Mouse (Mus musculus): ENCODE results near the gene Skil.

DNA sequence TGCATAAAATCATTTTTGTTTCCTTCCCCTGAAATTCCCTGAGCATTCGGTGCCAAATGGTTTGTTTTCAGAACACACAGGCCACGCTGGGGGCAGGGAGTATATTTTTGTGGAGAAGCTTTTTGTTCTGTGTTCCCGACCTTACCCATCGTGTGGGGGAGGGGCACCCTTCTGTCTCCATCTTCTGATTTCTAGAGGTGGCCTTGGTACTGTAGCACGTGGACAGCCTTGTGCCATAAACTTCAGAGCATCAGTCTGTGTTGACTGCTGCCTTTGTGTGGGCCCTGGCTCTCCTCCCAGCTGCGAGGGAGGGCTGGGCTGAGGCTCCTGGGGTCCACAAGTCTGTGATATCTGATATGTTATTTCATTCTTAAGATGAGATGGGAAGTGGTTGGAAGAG, 57.2 kb downstream of the Skil start:
- TF ChIP-seq POLR2A (IDR thresholded peaks at IDR 0.05; ENCODE audit: control insufficient read depth in 1 of 2, insufficient read depth in 1 of 2, low read depth in 1 of 2, low read length in 2 of 2, poor library complexity in 1 of 2) (no peak), ZNF384 (IDR thresholded peaks at IDR 0.05; ENCODE audit: low read depth, low read length) (no peak), CHD1 (IDR thresholded peaks at IDR 0.05; ENCODE audit: low read depth, low read length) (no peak), EP300 (IDR thresholded peaks at IDR 0.05; ENCODE audit: low read depth in 1 of 2, low read length in 2 of 2) (no peak), UBTF (IDR thresholded peaks at IDR 0.05; ENCODE audit: borderline replicate concordance, insufficient read depth, low read depth, low read length) (no peak), CTCF (IDR thresholded peaks at IDR 0.05 in 2 of 3, conservative IDR thresholded peaks at IDR 0.05 in 1 of 3; ENCODE audit: control insufficient read depth in 1 of 3, insufficient read depth in 1 of 3, low read depth in 2 of 3, low read length in 3 of 3, poor library complexity in 1 of 3, severe bottlenecking in 1 of 3) (no peak)
